Mouse (Mus musculus) hindbrain, embryonic 13.5 days (tissue): ENCODE data around the gene Trim45. TPM values are rescaled to one million over a fixed set of nuclear protein-coding genes. Genes with fewer than 3 reads are reported as not detected.

ENCODE experiments used
- ATAC-seq: fragments of 200-750 bp; cut with Nextera tagmentation; 2 replicates; pipeline ENCODE4 v1.8.0; 2017; ENCODE audit warnings: moderate TSS enrichment; ENCODE audit not compliant: low FRiP score
- H3K27ac ChIP-seq: fragments of 300-500 bp; sonication (generic); 2 replicates; pipeline ENCODE4 v1.5.1; 2015; ENCODE audit warnings: inconsistent platforms, mild to moderate bottlenecking, moderate library complexity
- H3K27me3 ChIP-seq: fragments of 300-500 bp; sonication (generic); 2 replicates; pipeline ENCODE4 v1.6.1; 2015; ENCODE audit warnings: mild to moderate bottlenecking, inconsistent platforms
- H3K36me3 ChIP-seq: fragments of 300-500 bp; sonication (generic); 2 replicates; pipeline ENCODE4 v1.6.1; 2015; ENCODE audit warnings: mild to moderate bottlenecking, inconsistent platforms
- H3K4me1 ChIP-seq: fragments of 300-500 bp; sonication (generic); replicated peaks from 2 replicates; pipeline ENCODE4 v1.6.1; 2015; ENCODE audit warnings: inconsistent platforms
- H3K4me2 ChIP-seq: fragments of 300-500 bp; sonication (generic); 2 replicates; pipeline ENCODE4 v1.6.1; 2015; ENCODE audit warnings: inconsistent platforms, mild to moderate bottlenecking, moderate library complexity
- H3K4me3 ChIP-seq: fragments of 300-500 bp; sonication (generic); 2 replicates; pipeline ENCODE4 v1.5.1; 2015; ENCODE audit warnings: mild to moderate bottlenecking, inconsistent platforms
- H3K9ac ChIP-seq: fragments of 300-500 bp; sonication (generic); 2 replicates; pipeline ENCODE4 v1.6.1; 2015; ENCODE audit warnings: mild to moderate bottlenecking, inconsistent platforms
- H3K9me3 ChIP-seq: fragments of 300-500 bp; sonication (generic); 2 replicates; pipeline ENCODE4 v1.6.1; 2016; ENCODE audit warnings: inconsistent platforms
- WGBS: fragments of 180-500 bp; shearing (Covaris S2); methylation state at CpG from one replicate; pipeline ENCODE4 v1.1.7; 2015; 5-methylcytosine and 5-hydroxymethylcytosine counted together
- polyA plus RNA-seq: library from polyadenylated mRNA; unstranded; fragments of >200 nt; fragmentation: Nextera tagmentation; extraction: Ambion mirVana; gene quantifications from 2 replicates; pipeline ENCODE4 v1.2.1, GENCODE M21; 2015

Gene Trim45
- polyA plus RNA-seq, 1 experiment from 2014 or later = 7.5 TPM

DNA sequence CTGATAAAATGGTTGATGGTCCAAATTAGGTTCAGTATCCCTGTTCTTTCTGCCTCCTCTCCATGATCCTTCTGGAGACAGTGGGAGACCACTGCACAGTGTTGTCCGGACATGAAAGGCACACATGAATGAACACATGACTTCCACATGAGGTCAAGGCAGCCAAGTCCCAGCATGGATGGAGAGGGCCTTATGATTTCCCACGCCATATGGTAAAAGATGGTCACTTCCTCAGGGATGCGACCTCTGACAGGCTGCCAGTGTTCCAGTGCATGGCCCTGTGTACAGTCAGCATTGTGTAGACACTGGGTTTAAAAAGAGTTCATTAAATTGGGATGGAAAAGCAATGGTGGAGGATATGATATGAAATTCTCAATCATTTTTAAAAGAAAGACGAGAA lies 16.2 kb downstream of the Trim45 start:
- Histone ChIP-seq H3K36me3 (peaks cover 71% of the 10 kb centered on the region), H3K9me3 (no peaks in the 10 kb centered on the region), H3K9ac (no peak overlapping the region), H3K4me1 (no peaks in the 10 kb centered on the region), H3K27ac (no peak overlapping the region), H3K4me2 (no peak overlapping the region), H3K27me3 (no peaks in the 10 kb centered on the region), H3K4me3 (no peak overlapping the region)
- 88% methylated on average over 4 of the region's 4 CpGs for WGBS
- no peak for ATAC-seq

DNA sequence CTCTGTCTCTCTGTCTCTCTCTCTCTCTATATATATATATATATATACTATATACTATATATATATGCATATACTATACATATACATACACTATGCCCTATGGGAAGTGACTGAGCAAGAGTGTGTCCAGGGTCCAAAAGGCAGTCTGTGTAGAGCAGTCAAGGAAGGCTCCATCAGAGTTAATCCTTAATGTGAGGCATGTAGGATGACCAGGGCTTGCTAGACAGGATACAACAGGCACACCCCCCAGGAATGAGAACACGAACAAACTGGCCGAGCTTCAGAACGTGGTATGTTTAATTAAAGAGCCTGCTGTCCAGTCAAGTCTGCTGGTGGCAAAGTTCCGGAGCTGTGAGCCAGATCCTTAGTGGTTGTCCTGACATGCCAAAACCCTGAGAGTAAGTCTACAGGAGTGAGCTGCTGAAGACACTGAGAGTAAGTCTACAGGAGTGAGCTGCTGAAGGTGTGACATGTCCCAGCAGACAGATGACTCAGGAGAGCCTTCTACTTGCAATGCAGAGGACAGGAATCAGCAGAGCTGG lies 18.6 kb downstream of the Trim45 start:
- 93% methylated on average over 4 of the region's 4 CpGs for WGBS
- Histone ChIP-seq H3K9ac (no peak overlapping the region), H3K4me3 (no peak overlapping the region), H3K27me3 (no peaks in the 10 kb centered on the region), H3K9me3 (no peaks in the 10 kb centered on the region), H3K4me2 (no peak overlapping the region), H3K36me3 (peaks cover 69% of the 10 kb centered on the region), H3K4me1 (no peaks in the 10 kb centered on the region), H3K27ac (no peak overlapping the region)
- no peak for ATAC-seq

DNA sequence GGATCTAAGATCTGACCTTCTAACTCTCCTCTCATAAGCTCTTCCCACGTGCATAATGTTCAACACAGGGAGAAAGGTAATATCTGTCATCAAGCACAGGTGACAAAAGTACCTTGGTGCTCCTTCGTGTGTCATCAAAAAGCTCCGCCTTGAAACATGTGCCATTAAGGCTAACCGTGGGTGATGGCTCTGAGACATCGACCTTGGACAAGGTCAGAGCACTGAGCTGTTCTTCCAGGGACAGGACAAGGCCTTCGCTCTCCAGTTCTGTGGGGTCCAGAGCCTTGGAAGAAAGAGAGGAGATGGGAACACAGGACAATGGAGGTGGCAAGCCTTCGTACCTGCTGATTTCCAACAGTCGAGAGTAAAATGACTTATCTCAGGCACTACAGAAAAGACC lies 25.3 kb downstream of the Trim45 start:
- Histone ChIP-seq H3K4me1 (no peaks in the 10 kb centered on the region), H3K9ac (no peak overlapping the region), H3K9me3 (no peaks in the 10 kb centered on the region), H3K36me3 (peaks cover 55% of the 10 kb centered on the region), H3K27ac (no peak overlapping the region), H3K27me3 (no peaks in the 10 kb centered on the region), H3K4me3 (no peak overlapping the region), H3K4me2 (no peak overlapping the region)
- ATAC-seq = no peak
- 96% methylated on average over 8 of the region's 8 CpGs for WGBS

DNA sequence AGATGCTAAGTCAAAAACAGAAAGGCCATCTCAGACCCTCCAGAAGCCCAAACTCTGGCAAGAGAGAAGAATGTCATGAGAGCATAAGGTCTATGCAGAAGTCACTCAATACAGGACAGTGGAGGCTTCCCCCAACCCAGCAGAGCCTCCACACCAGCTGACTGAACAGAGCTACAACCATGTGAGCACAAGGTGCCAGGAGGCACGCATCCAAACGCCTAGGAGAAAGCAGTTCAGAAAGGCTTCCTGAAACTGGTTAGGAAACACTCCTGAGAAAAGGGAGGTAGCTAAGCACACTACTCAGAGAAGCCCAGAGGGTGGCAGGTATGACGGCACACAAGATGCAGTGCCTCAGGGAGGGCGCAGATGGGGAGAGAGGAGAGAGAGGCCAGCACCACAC lies 29.5 kb downstream of the Trim45 start:
- no peaks in the 10 kb centered on the region for H3K9me3 ChIP-seq
- H3K36me3 ChIP-seq = peaks cover 36% of the 10 kb centered on the region
- 92% methylated on average over 4 of the region's 4 CpGs for WGBS
- H3K9ac ChIP-seq = no peak overlapping the region
- no peak overlapping the region for H3K27ac ChIP-seq
- H3K4me3 ChIP-seq = no peak overlapping the region
- no peaks in the 10 kb centered on the region for H3K4me1 ChIP-seq
- H3K27me3 ChIP-seq = no peaks in the 10 kb centered on the region
- ATAC-seq = no peak
- no peak overlapping the region for H3K4me2 ChIP-seq

DNA sequence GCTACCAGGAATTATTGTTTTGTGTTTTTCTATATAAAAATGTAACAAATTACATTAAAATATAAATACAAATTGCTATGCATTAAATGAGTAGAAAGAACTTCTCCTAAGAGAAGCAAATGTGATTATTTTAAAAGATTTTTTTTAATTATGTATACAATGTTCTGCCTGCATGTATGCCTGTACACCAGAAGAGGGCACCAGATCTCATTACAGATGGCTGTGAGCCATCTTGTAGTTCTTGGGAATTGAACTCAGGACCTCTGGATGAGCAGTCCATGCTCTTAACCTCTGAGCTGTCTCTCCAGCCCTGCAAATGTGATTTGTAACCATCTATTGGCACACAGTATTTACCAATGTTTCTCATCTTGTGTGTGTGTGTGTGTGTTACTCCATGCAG lies 32.6 kb downstream of the Trim45 start:
- ATAC-seq = no peak
- H3K36me3 ChIP-seq = peaks cover 42% of the 10 kb centered on the region
- H3K27me3 ChIP-seq = no peaks in the 10 kb centered on the region
- H3K9ac ChIP-seq = no peak overlapping the region
- H3K9me3 ChIP-seq = no peaks in the 10 kb centered on the region
- H3K4me1 ChIP-seq = no peaks in the 10 kb centered on the region
- no peak overlapping the region for H3K4me3 ChIP-seq
- no peak overlapping the region for H3K27ac ChIP-seq
- H3K4me2 ChIP-seq = no peak overlapping the region

DNA sequence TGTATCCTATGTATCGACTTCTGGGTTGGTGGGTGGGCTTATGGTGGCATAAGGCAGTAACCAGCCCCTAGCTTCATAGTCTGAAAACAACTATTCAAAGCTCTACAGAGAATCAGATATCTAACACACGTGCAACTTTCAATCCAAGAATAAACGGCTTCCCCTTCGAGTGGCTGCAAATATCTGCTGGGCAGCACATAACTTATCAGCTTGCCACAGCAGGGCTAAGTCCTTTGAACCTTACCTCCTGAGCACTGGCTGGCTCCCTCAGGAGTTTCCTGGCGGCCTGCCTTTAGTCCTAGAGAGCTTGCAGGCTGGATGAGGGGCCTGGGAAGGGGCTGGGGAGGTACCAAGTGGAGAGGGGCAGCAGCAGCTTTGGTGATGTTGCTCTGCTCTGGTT lies 39.0 kb downstream of the Trim45 start:
- Histone ChIP-seq H3K27me3 (no peaks in the 10 kb centered on the region), H3K4me1 (no peaks in the 10 kb centered on the region), H3K36me3 (peaks cover 49% of the 10 kb centered on the region), H3K9ac (0 out of 2 replicates have a peak overlapping the region, but pooled peaks have one; percentile 13), H3K9me3 (no peaks in the 10 kb centered on the region), H3K4me3 (no peak overlapping the region), H3K4me2 (no peak overlapping the region), H3K27ac (no peak overlapping the region)
- 92% methylated on average over 5 of the region's 5 CpGs for WGBS
- ATAC-seq = no peak

DNA sequence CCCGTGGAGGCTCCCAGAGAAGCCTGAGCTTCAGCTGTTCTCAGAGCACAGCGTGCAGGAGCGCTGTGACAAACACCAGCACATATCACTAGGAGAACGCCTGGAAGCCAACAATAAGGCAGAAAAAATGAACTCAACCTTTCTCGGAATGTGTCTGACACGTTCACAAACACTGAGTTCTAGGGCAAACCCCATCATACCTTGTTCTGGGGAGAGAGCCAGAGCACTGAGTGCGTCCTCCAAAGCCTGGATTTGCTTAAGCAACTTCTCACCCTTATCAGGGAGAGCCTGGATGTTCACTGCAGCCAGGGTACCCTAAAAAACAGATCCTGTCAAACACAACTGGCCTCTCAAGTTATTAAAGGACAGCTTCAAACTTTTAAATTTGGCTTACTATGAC lies 39.5 kb downstream of the Trim45 start:
- Histone ChIP-seq H3K27me3 (no peaks in the 10 kb centered on the region), H3K36me3 (peaks cover 49% of the 10 kb centered on the region), H3K9ac (0 out of 2 replicates have a peak overlapping the region, but pooled peaks have one; percentile 13), H3K4me2 (no peak overlapping the region), H3K4me3 (no peak overlapping the region), H3K4me1 (no peaks in the 10 kb centered on the region), H3K27ac (no peak overlapping the region), H3K9me3 (no peaks in the 10 kb centered on the region)
- 93% methylated on average over 7 of the region's 7 CpGs for WGBS
- no peak for ATAC-seq

DNA sequence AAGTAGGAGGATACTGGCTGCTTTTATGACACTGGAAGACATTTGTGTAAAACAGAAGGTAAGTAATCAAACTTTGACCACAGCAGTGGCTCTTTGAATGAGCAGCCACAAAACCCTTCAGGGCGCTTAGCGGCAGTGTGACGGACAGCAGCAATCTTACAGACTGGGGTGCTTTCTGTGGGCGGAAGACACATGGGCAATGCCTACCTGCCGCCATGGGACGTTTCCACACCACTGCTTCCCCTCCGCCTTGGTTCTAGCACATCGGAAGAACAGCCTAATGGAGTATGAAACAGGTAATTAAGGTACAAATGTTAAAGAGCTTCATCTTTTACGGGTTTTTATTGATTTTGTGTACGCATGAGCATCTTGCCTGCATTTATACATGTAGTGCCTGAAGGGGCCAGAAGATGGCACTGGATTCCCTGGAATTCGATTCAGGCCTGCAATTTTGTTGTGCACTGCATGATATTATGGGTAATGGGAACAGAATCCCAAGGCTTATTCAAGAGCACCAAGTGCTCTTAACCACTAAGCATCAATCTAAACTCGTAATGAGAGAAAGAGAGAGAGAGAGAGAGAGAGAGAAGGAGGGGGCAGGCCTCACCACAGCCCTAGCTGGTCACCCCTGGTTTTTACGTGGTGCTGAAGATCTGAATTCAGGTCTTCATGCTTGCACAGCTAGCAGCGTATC lies 42.0 kb downstream of the Trim45 start:
- Histone ChIP-seq H3K4me1 (peaks cover 3% of the 10 kb centered on the region), H3K9me3 (no peaks in the 10 kb centered on the region), H3K4me3 (no peak overlapping the region), H3K27ac (no peak overlapping the region), H3K36me3 (peaks cover 30% of the 10 kb centered on the region), H3K4me2 (no peak overlapping the region), H3K27me3 (no peaks in the 10 kb centered on the region), H3K9ac (no peak overlapping the region)
- ATAC-seq = peak; percentile 39; the same call in 1 of the 2 replicates
- 81% methylated on average over 14 of the region's 14 CpGs for WGBS

DNA sequence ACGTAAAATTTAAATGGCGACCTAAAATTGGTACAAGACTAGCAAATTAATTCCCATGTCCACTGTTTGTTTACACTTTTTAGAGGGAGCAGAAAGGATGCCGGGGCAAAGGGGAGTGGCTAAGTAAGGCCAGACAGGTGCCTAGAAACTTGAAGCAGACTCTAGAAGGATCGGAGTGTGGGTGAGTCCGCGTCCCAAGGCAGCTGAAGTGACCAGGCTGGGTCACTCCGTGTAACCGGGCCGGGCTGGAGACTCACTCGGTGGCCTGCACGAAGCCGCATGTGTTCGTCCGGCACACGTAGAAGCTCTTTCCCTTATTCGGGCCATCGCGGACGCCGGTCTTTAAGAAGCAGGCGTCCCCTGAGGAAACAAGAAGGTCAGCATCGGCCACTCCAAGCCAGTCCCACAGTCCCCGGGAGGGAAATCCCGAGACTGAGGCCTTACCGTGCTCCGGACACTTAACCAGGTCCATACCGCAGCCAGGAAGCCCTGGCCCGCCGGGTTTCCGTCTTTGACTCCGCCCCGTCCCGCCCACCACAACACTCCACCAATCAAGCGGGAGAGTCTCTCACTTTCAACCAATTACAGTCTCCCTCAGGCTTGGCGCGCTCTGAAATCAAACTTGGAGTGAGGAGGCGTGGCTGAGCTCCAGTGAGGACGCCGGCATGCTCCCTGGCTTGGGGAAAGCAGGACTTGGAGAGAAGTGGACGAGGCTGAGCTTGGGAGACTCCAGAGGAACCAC lies 47.3 kb downstream of the Trim45 start, which contains the start of gene Ttf2:
Ttf2 (minus strand) TSS at position 488 of the 742 bp plus-strand sequence.
- Histone ChIP-seq H3K9me3 (no peaks in the 10 kb centered on the region), H3K36me3 (no peaks in the 10 kb centered on the region)
- peak; percentile 99 for ATAC-seq

DNA sequence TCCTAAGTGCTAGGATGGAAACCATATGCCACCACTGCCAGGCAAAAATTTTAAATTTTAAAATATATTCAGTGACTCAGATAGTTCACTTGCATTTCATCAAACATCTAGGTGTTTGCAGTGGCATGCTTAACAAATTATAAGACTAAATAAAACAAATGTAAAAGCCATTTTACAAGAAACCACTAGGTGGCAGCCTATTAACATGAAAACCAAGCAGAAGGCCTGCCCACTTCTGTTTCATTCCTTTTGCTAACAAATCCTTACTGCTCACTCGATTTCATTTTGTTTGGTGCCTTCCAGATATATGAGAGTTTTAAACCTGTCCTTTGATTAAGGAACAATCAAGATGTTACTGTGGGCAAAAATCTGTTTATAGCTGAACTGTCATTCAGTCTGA lies 51.9 kb downstream of the Trim45 start:
- H3K36me3 ChIP-seq = no peaks in the 10 kb centered on the region
- H3K9ac ChIP-seq = no peak overlapping the region
- no peak overlapping the region for H3K4me3 ChIP-seq
- no peak overlapping the region for H3K27ac ChIP-seq
- no peak for ATAC-seq
- H3K4me2 ChIP-seq = no peak overlapping the region
- peaks cover 7% of the 10 kb centered on the region for H3K4me1 ChIP-seq
- no peaks in the 10 kb centered on the region for H3K9me3 ChIP-seq
- 8% methylated on average over 1 of the region's 1 CpGs for WGBS
- H3K27me3 ChIP-seq = no peaks in the 10 kb centered on the region

More for the DNA sequence above, 47.3 kb downstream of the Trim45 start, which contains the start of gene Ttf2:
- Histone ChIP-seq H3K9ac (peak within 1 kb of the TSS; percentile 80), H3K27me3 (no peaks in the 10 kb centered on the region), H3K4me2 (peak within 1 kb of the TSS; percentile 85), H3K4me3 (peak within 1 kb of the TSS; percentile 67), H3K4me1 (peaks cover 10% of the 10 kb centered on the region), H3K27ac (no peak within 1 kb of the TSS)
- WGBS = under 1% methylated on average over 40 of the region's 40 CpGs

DNA sequence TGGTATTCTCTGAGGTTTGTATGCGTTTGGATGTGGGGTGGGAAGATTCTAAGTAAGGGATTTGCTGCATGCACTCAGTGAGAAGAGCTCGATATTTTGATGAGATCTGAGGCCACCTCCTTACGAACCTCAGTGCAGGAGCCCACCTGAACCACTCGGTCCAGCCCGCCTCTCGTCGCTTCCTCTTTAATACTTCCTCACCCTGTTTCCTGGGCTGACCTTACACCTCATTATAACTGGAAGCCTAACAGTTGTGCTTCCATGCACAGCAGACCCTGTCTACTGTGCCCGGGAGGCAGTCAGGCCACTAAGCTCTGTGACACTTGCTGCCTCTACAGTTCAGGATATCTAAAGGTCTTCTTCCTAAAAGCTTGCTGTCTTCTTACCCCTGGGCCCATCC lies 57.3 kb downstream of the Trim45 start:
- H3K4me1 ChIP-seq = peaks cover 8% of the 10 kb centered on the region
- WGBS = 82% methylated on average over 8 of the region's 8 CpGs

More for the DNA sequence above, 57.3 kb downstream of the Trim45 start:
- Histone ChIP-seq H3K9me3 (no peaks in the 10 kb centered on the region), H3K36me3 (no peaks in the 10 kb centered on the region), H3K9ac (no peak overlapping the region), H3K4me3 (no peak overlapping the region), H3K4me2 (no peak overlapping the region), H3K27me3 (no peaks in the 10 kb centered on the region), H3K27ac (no peak overlapping the region)
- no peak for ATAC-seq
